Mouse (Mus musculus): ENCODE data around the gene Slc22a13. TPM values are rescaled to one million over a fixed set of nuclear protein-coding genes. Genes with fewer than 3 reads are reported as not detected.
"Not testable (repeated sequence)": the region's sequence is repeated elsewhere in the genome, so short reads cannot be mapped to it uniquely, and the experiment has no call there.

Gene Slc22a13
- polyA plus RNA-seq, 1 experiment from 2014 or later: not detected

GRCm38 (mm10) chr9:119219667-119220066, 10.8 kb upstream of the Slc22a13 start:
- H3K4me3 ChIP-seq (ENCODE audit: low read depth, low read length): no peak overlapping the region
- H3K4me1 ChIP-seq (ENCODE audit: insufficient read depth): no peaks in the 10 kb centered on the region
- TF ChIP-seq CTCF (IDR thresholded peaks at IDR 0.05; ENCODE audit: low read depth): no peak
- DNase-seq (no peak), ATAC-seq (ENCODE audit: insufficient read depth) (no peak)
- H3K27ac ChIP-seq (ENCODE audit: low read depth): no peak overlapping the region
- WGBS: 82% methylated on average over 2 of the region's 2 CpGs
- H3K9me3 ChIP-seq (ENCODE audit: low read depth, low read length): no peaks in the 10 kb centered on the region
- H3K4me2 ChIP-seq: no peak overlapping the region
- no peaks in the 10 kb centered on the region for H3K36me3 ChIP-seq (ENCODE audit: insufficient read depth)
- no peaks in the 10 kb centered on the region for H3K27me3 ChIP-seq (ENCODE audit: insufficient read depth, low read length)
- no peak overlapping the region for H3K9ac ChIP-seq

GRCm38 (mm10) chr9:119215341-119215740, 6.4 kb upstream of the Slc22a13 start:
- ATAC-seq (ENCODE audit: insufficient read depth): not testable (repeated sequence)

GRCm38 (mm10) chr9:119214601-119215000, 5.7 kb upstream of the Slc22a13 start:
- Histone ChIP-seq H3K36me3 (ENCODE audit: insufficient read depth) (no peaks in the 10 kb centered on the region), H3K4me2 (no peak overlapping the region), H3K27ac (ENCODE audit: low read depth) (no peak overlapping the region), H3K4me3 (ENCODE audit: low read depth, low read length) (no peak overlapping the region), H3K4me1 (ENCODE audit: insufficient read depth) (no peaks in the 10 kb centered on the region), H3K9ac (no peak overlapping the region), H3K27me3 (ENCODE audit: insufficient read depth, low read length) (no peaks in the 10 kb centered on the region), H3K9me3 (ENCODE audit: low read depth, low read length) (no peaks in the 10 kb centered on the region)
- WGBS: 80% methylated on average over 6 of the region's 6 CpGs
- DNase-seq (no peak), ATAC-seq (ENCODE audit: insufficient read depth) (no peak)
- TF ChIP-seq CTCF (IDR thresholded peaks at IDR 0.05; ENCODE audit: low read depth): no peak

More at GRCm38 (mm10) chr9:119215341-119215740, 6.4 kb upstream of the Slc22a13 start:
- not testable (repeated sequence) for H3K27ac ChIP-seq (ENCODE audit: low read depth); DNase-seq; H3K27me3 ChIP-seq (ENCODE audit: insufficient read depth, low read length); H3K4me3 ChIP-seq (ENCODE audit: low read depth, low read length); H3K9ac ChIP-seq; H3K4me2 ChIP-seq; H3K36me3 ChIP-seq (ENCODE audit: insufficient read depth); H3K4me1 ChIP-seq (ENCODE audit: insufficient read depth); H3K9me3 ChIP-seq (ENCODE audit: low read depth, low read length)
- 75% methylated on average over 2 of the region's 2 CpGs for WGBS

- no peaks in the 10 kb centered on the region for H3K4me1 ChIP-seq (ENCODE audit: insufficient read depth)
Measured at GRCm38 (mm10) chr9:119212996-119213395, 4.1 kb upstream of the Slc22a13 start.

GRCm38 (mm10) chr9:119207113-119207512, 1.8 kb downstream of the Slc22a13 start:
- H3K4me3 ChIP-seq (ENCODE audit: low read depth, low read length): no peak overlapping the region
- no peak overlapping the region for H3K9ac ChIP-seq
- 56% methylated on average over 4 of the region's 4 CpGs for WGBS
- no peak for ATAC-seq (ENCODE audit: insufficient read depth)
- H3K4me2 ChIP-seq: no peak overlapping the region
- no peak for TF ChIP-seq CTCF (IDR thresholded peaks at IDR 0.05; ENCODE audit: low read depth)
- no peaks in the 10 kb centered on the region for H3K27me3 ChIP-seq (ENCODE audit: insufficient read depth, low read length)
- no peaks in the 10 kb centered on the region for H3K4me1 ChIP-seq (ENCODE audit: insufficient read depth)
- no peaks in the 10 kb centered on the region; the same call in 1 of the 2 replicates for H3K9me3 ChIP-seq (ENCODE audit: low read depth, low read length)
- H3K36me3 ChIP-seq (ENCODE audit: insufficient read depth): no peaks in the 10 kb centered on the region
- no peak overlapping the region for H3K27ac ChIP-seq (ENCODE audit: low read depth)
- DNase-seq: no peak

More at GRCm38 (mm10) chr9:119212996-119213395, 4.1 kb upstream of the Slc22a13 start:
- ATAC-seq (ENCODE audit: insufficient read depth) (no peak), DNase-seq (no peak)
- H3K4me2 ChIP-seq: no peak overlapping the region
- TF ChIP-seq CTCF (IDR thresholded peaks at IDR 0.05; ENCODE audit: low read depth): no peak
- H3K36me3 ChIP-seq (ENCODE audit: insufficient read depth): no peaks in the 10 kb centered on the region
- H3K9me3 ChIP-seq (ENCODE audit: low read depth, low read length): no peaks in the 10 kb centered on the region
- no peak overlapping the region for H3K27ac ChIP-seq (ENCODE audit: low read depth)
- no peaks in the 10 kb centered on the region for H3K27me3 ChIP-seq (ENCODE audit: insufficient read depth, low read length)
- no peak overlapping the region for H3K9ac ChIP-seq
- H3K4me3 ChIP-seq (ENCODE audit: low read depth, low read length): no peak overlapping the region
- WGBS: 76% methylated on average over 8 of the region's 8 CpGs

GRCm38 (mm10) chr9:119206666-119207065, 2.2 kb downstream of the Slc22a13 start:
- H3K4me2 ChIP-seq: no peak overlapping the region
- no peaks in the 10 kb centered on the region for H3K4me1 ChIP-seq (ENCODE audit: insufficient read depth)
- no peak for TF ChIP-seq CTCF (IDR thresholded peaks at IDR 0.05; ENCODE audit: low read depth)
- DNase-seq (no peak), ATAC-seq (ENCODE audit: insufficient read depth) (no peak)
- H3K36me3 ChIP-seq (ENCODE audit: insufficient read depth): no peaks in the 10 kb centered on the region
- H3K9me3 ChIP-seq (ENCODE audit: low read depth, low read length): no peaks in the 10 kb centered on the region; the same call in 1 of the 2 replicates
- no peak overlapping the region for H3K4me3 ChIP-seq (ENCODE audit: low read depth, low read length)
- H3K9ac ChIP-seq: no peak overlapping the region
- 73% methylated on average over 2 of the region's 2 CpGs for WGBS
- no peaks in the 10 kb centered on the region for H3K27me3 ChIP-seq (ENCODE audit: insufficient read depth, low read length)
- H3K27ac ChIP-seq (ENCODE audit: low read depth): no peak overlapping the region

GRCm38 (mm10) chr9:119205756-119206155, 3.1 kb downstream of the Slc22a13 start:
- Histone ChIP-seq H3K27ac (ENCODE audit: low read depth) (no peak overlapping the region), H3K36me3 (ENCODE audit: insufficient read depth) (no peaks in the 10 kb centered on the region), H3K27me3 (ENCODE audit: insufficient read depth, low read length) (no peaks in the 10 kb centered on the region), H3K4me3 (ENCODE audit: low read depth, low read length) (no peak overlapping the region), H3K4me2 (no peak overlapping the region), H3K9ac (no peak overlapping the region), H3K9me3 (ENCODE audit: low read depth, low read length) (no peaks in the 10 kb centered on the region; the same call in 1 of the 2 replicates), H3K4me1 (ENCODE audit: insufficient read depth) (no peaks in the 10 kb centered on the region)
- no peak for ATAC-seq (ENCODE audit: insufficient read depth)
- no peak for TF ChIP-seq CTCF (IDR thresholded peaks at IDR 0.05; ENCODE audit: low read depth)
- 83% methylated on average over 5 of the region's 5 CpGs for WGBS
- DNase-seq: no peak

GRCm38 (mm10) chr9:119203617-119204016, 5.3 kb downstream of the Slc22a13 start:
- no peak overlapping the region for H3K4me3 ChIP-seq (ENCODE audit: low read depth, low read length)
- DNase-seq (no peak), ATAC-seq (ENCODE audit: insufficient read depth) (no peak)
- no peak overlapping the region for H3K27ac ChIP-seq (ENCODE audit: low read depth)
- H3K4me2 ChIP-seq: no peak overlapping the region
- no peaks in the 10 kb centered on the region for H3K4me1 ChIP-seq (ENCODE audit: insufficient read depth)
- H3K9ac ChIP-seq: no peak overlapping the region
- no peaks in the 10 kb centered on the region for H3K36me3 ChIP-seq (ENCODE audit: insufficient read depth)
- H3K27me3 ChIP-seq (ENCODE audit: insufficient read depth, low read length): no peaks in the 10 kb centered on the region
- H3K9me3 ChIP-seq (ENCODE audit: low read depth, low read length): no peaks in the 10 kb centered on the region; the same call in 1 of the 2 replicates
- 97% methylated on average over 9 of the region's 9 CpGs for WGBS
- TF ChIP-seq CTCF (IDR thresholded peaks at IDR 0.05; ENCODE audit: low read depth): no peak

All from lung, embryonic 14.5 days (tissue).